Mouse (Mus musculus) CH12.LX (cell line): ENCODE data around the gene Pgk1. TPM values are rescaled to one million over a fixed set of nuclear protein-coding genes. Genes with fewer than 3 reads are reported as not detected.

Experiments
- DNase-seq: peaks from one replicate; pipeline ENCODE4 v3.0.0-alpha.2; 2013; ENCODE audit errors: extremely low read depth
- H3K27ac ChIP-seq: 2 replicates; pipeline ENCODE4 v1.5.1; 2012; ENCODE audit warnings: low read depth, mild to moderate bottlenecking, control low read depth, moderate library complexity; ENCODE audit not compliant: insufficient read depth
- H3K27me3 ChIP-seq: replicated peaks from 2 replicates; pipeline ENCODE3; 2012; ENCODE audit warnings: inconsistent platforms
- H3K36me3 ChIP-seq, 2 experiments: replicated peaks in 1 of 2; 2 replicates each; pipeline versions ENCODE3 to v1.6.1; 2012; ENCODE audit warnings: inconsistent platforms in 1 of 2, low read length in 1 of 2, mild to moderate bottlenecking in 1 of 2, mixed read lengths in 1 of 2, moderate library complexity in 1 of 2; ENCODE audit not compliant: control insufficient read depth in 1 of 2, insufficient read depth in 1 of 2
- H3K4me1 ChIP-seq, 2 experiments: 2 replicates each; pipeline ENCODE4 v1.6.1; 2012; ENCODE audit warnings: inconsistent platforms in 1 of 2, moderate library complexity in 1 of 2; ENCODE audit not compliant: insufficient read depth in 2 of 2, control insufficient read depth in 1 of 2
- H3K4me2 ChIP-seq: 2 replicates; pipeline ENCODE4 v1.6.1; 2012; ENCODE audit warnings: low read depth, mild to moderate bottlenecking, control low read depth; ENCODE audit not compliant: poor library complexity, insufficient read depth, severe bottlenecking
- H3K4me3 ChIP-seq, 3 experiments: fragments of 150-350 bp in 1 of 3; sonication (generic) in 1 of 3; replicated peaks in 1 of 3; 2 replicates each; pipeline versions ENCODE3 to v1.5.1; 2011 to 2012; ENCODE audit warnings: low read depth in 2 of 3, low read length in 2 of 3, mild to moderate bottlenecking in 2 of 3, moderate library complexity in 2 of 3, control low read depth in 1 of 3, improper control_type of control experiment in 1 of 3, inconsistent platforms in 1 of 3, mixed read lengths in 1 of 3; ENCODE audit not compliant: poor library complexity in 1 of 3
- H3K79me2 ChIP-seq: replicated peaks from 2 replicates; pipeline ENCODE4 v1.6.1; 2012; ENCODE audit warnings: mild to moderate bottlenecking, moderate library complexity; ENCODE audit not compliant: control insufficient read depth, poor library complexity, insufficient read depth, severe bottlenecking; ENCODE audit errors: extremely low read depth
- H3K9ac ChIP-seq: 2 replicates; pipeline ENCODE4 v1.6.1; 2012; ENCODE audit warnings: low read depth, mild to moderate bottlenecking, control low read depth, moderate library complexity; ENCODE audit not compliant: insufficient read depth
- H3K9me3 ChIP-seq: replicated peaks from 2 replicates; pipeline ENCODE3; 2012; ENCODE audit warnings: low read length, inconsistent platforms, mixed read lengths
- ELF1 ChIP-seq: IDR thresholded peaks from 2 replicates; pipeline ENCODE4 v1.6.1; 2014; ENCODE audit warnings: low read depth, mild to moderate bottlenecking, inconsistent platforms, low read length, improper control_type of control experiment
- ETS1 ChIP-seq: conservative IDR thresholded peaks from 2 replicates; pipeline ENCODE4 v1.6.1; 2012; ENCODE audit warnings: low read depth, mild to moderate bottlenecking, inconsistent platforms, low read length, improper control_type of control experiment, moderate library complexity
- JUN ChIP-seq: IDR thresholded peaks from 2 replicates; pipeline ENCODE4 v1.6.1; 2011; ENCODE audit warnings: low read depth, mild to moderate bottlenecking, low read length, improper control_type of control experiment, moderate library complexity; ENCODE audit not compliant: insufficient read depth
- NELFE ChIP-seq: IDR thresholded peaks from 2 replicates; pipeline ENCODE4 v1.6.1; 2011; ENCODE audit warnings: low read depth, low read length, improper control_type of control experiment
- USF1 ChIP-seq: IDR thresholded peaks from 2 replicates; pipeline ENCODE4 v1.6.1; 2014; ENCODE audit warnings: low read depth, mild to moderate bottlenecking, inconsistent platforms, low read length, improper control_type of control experiment
- dilution Hi-C: fragments of 300-500 bp; cut with MboI; formaldehyde crosslinking; loops from 2 replicates; pipeline ENCODE4 v1.14.3; 2020; ENCODE audit warnings: low sequenced_read_pairs; ENCODE audit not compliant: extremely low pct_unique_long_range_greater_than_20kb, extremely low pct_ligation_motif_present
- in situ Hi-C: fragments of 300-500 bp; cut with MboI; formaldehyde crosslinking; loops from 3 replicates; pipeline ENCODE4 v1.14.3; 2019; ENCODE audit warnings: low sequenced_read_pairs, low pct_ligation_motif_present, low pct_unique_long_range_greater_than_20kb, mixed read lengths
- polyA plus RNA-seq: library from polyadenylated mRNA; unstranded; fragments of >175 nt; gene quantifications from 2 replicates; pipeline ENCODE4 v1.2.1, GENCODE M21; 2012; ENCODE audit warnings: low read depth; ENCODE audit not compliant: insufficient read length
- total RNA-seq, 2 experiments: library from RNA; depleted of rRNA; stranded (reverse); fragments of 300-350 nt in 1 of 2; fragments of >200 nt in 1 of 2; gene quantifications; 2 replicates each; pipeline ENCODE4 v1.2.3; 2012 to 2014

Pgk1 gene
- total and polyA plus RNA-seq, 3 experiments = 679 to 1,645 (median 1,096) TPM

DNA sequence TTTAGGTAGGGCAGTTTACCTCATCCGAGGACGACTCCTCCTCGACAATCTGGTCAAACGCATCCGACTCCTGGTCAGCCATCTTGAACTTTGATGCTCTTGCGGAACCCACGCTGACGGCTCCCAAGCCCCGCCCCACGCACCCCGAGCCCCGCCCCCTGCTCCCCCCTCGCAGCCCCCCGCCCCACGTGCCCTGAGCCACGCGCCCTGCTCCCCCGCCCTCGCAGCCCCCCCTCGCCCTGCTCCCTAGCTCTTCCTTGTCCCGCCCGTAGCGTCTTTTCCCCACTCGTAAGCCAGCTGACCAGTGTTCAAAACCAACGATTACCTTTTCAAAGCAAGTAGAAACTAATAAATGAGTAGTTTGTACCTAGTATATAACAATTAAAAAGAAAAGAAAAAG lies 34.2 kb downstream of the Pgk1 start, which contains the start of gene Taf9b:
Gene Taf9b, minus strand, starts transcription at position 101 of the 400 bp plus-strand sequence.
- H3K79me2 ChIP-seq = no peaks in the 10 kb centered on the region
- H3K27ac ChIP-seq = no peak within 1 kb of the TSS
- H3K4me1 ChIP-seq = no peaks in the 10 kb centered on the region
- peak within 1 kb of the TSS; percentile 7; the same call in 1 of the 2 replicates for H3K4me2 ChIP-seq
- H3K36me3 ChIP-seq = no peaks in the 10 kb centered on the region
- TF ChIP-seq ETS1 (no peak), ELF1 (no peak), NELFE (no peak), USF1 (no peak), JUN (no peak)
- no peak within 1 kb of the TSS for H3K9ac ChIP-seq
- dilution Hi-C loops = no loop called here
- DNase-seq = no peak
- peak within 1 kb of the TSS in 2 of 3 experiments; percentile 61 to 69 for H3K4me3 ChIP-seq
- H3K27me3 ChIP-seq = no peaks in the 10 kb centered on the region
- no peaks in the 10 kb centered on the region for H3K9me3 ChIP-seq
- in situ Hi-C loops = no loop called here

Other genes with a start within 250 kb of the Pgk1 start
- 55.1 and 60.7 TPM in 2 replicates for gene Magt1, start 175.2 kb upstream of the Pgk1 start, total RNA-seq (2012; rRNA removed)
- 78.4 and 90.3 TPM in 2 replicates for gene Magt1, start 175.2 kb upstream of the Pgk1 start, total RNA-seq (2014; rRNA removed)
- gene Magt1, start 175.2 kb upstream of the Pgk1 start, polyA plus RNA-seq = 48.5 and 64.5 TPM in 2 replicates
- gene Cox7b, start 171.4 kb upstream of the Pgk1 start, total RNA-seq (2012; rRNA removed) = 222 and 270 TPM in 2 replicates
- gene Cox7b, start 171.4 kb upstream of the Pgk1 start, total RNA-seq (2014; rRNA removed) = 593 and 712 TPM in 2 replicates
- gene Cox7b, start 171.4 kb upstream of the Pgk1 start, polyA plus RNA-seq = 705 and 804 TPM in 2 replicates
- 5.4 and 5.7 TPM in 2 replicates for gene Atp7a, start 159.8 kb upstream of the Pgk1 start, total RNA-seq (2012; rRNA removed)
- 2.2 and 2.6 TPM in 2 replicates for gene Atp7a, start 159.8 kb upstream of the Pgk1 start, total RNA-seq (2014; rRNA removed)
- 3.9 and 4.0 TPM in 2 replicates for gene Atp7a, start 159.8 kb upstream of the Pgk1 start, polyA plus RNA-seq
- not detected in 2 replicates for gene Tlr13, start 43.9 kb upstream of the Pgk1 start, total RNA-seq (2012; rRNA removed)
- gene Tlr13, start 43.9 kb upstream of the Pgk1 start, total RNA-seq (2014; rRNA removed) = not detected in 2 replicates
- gene Tlr13, start 43.9 kb upstream of the Pgk1 start, polyA plus RNA-seq = 0.08 TPM in 1 of 2 replicates, not detected in the other
- 1.7 and 3.1 TPM in 2 replicates for gene Taf9b, start 34.1 kb downstream of the Pgk1 start, total RNA-seq (2012; rRNA removed)
- 6.8 and 7.6 TPM in 2 replicates for gene Taf9b, start 34.1 kb downstream of the Pgk1 start, total RNA-seq (2014; rRNA removed)
- 3.8 and 4.3 TPM in 2 replicates for gene Taf9b, start 34.1 kb downstream of the Pgk1 start, polyA plus RNA-seq
- not detected in 2 replicates for gene Fnd3c2, start 68.3 kb downstream of the Pgk1 start, total RNA-seq (2012; rRNA removed)
- gene Fnd3c2, start 68.3 kb downstream of the Pgk1 start, total RNA-seq (2014; rRNA removed) = not detected in 2 replicates
- gene Fnd3c2, start 68.3 kb downstream of the Pgk1 start, polyA plus RNA-seq = not detected in 2 replicates